Mouse (Mus musculus): ENCODE data around the gene Fank1. TPM values are rescaled to one million over a fixed set of nuclear protein-coding genes. Genes with fewer than 3 reads are reported as not detected.
A peak's percentile ranks its signal among the peaks of the same experiment; 100 is the strongest.
"Not testable (repeated sequence)": the region's sequence is repeated elsewhere in the genome, so short reads cannot be mapped to it uniquely, and the experiment has no call there.

Gene Fank1
- polyA plus RNA-seq, 1 experiment from 2014 or later = 1.1 TPM

GRCm38 (mm10) chr7:133856278-133856677, 79.6 kb downstream of the Fank1 start:
- H3K9me3 ChIP-seq = no peaks in the 10 kb centered on the region
- WGBS = 29% methylated on average over 3 of the region's 3 CpGs
- ATAC-seq (ENCODE audit: low FRiP score, low read depth) = peak; percentile 63
- H3K27ac ChIP-seq = no peak overlapping the region
- no peaks in the 10 kb centered on the region; the same call in 1 of the 2 replicates for H3K27me3 ChIP-seq (replicated peaks)
- no peaks in the 10 kb centered on the region for H3K4me1 ChIP-seq
- no peaks in the 10 kb centered on the region for H3K36me3 ChIP-seq
- no peak overlapping the region for H3K4me3 ChIP-seq
- no peak overlapping the region for H3K9ac ChIP-seq
- H3K4me2 ChIP-seq (replicated peaks) = no peak overlapping the region

DNA sequence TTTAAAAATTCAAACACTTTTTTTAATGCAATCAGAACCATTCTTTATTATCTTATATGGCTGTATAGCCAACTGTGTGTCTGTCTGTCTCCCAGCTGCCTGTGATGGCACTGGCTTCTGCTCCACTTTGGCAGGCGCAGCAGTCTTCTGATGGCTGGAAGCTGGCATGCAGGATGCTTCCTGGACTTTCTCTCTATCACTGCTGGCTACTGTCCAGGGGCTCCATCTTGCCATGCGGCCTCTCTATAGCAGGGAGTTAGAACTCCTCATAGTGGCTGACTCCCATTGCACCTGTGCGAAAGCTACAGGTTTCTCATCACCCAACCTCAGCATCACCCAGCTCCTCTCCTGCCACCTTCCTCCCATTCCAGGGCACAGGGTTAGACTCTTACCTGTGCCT, 81.8 kb downstream of the Fank1 start:
- Histone ChIP-seq H3K9ac (no peak overlapping the region), H3K27ac (no peak overlapping the region), H3K36me3 (no peaks in the 10 kb centered on the region), H3K4me3 (no peak overlapping the region), H3K4me2 (replicated peaks) (no peak overlapping the region), H3K9me3 (no peaks in the 10 kb centered on the region), H3K4me1 (no peaks in the 10 kb centered on the region), H3K27me3 (replicated peaks) (no peaks in the 10 kb centered on the region)
- 95% methylated on average over 3 of the region's 3 CpGs for WGBS
- no peak for ATAC-seq (ENCODE audit: low FRiP score, low read depth)

DNA sequence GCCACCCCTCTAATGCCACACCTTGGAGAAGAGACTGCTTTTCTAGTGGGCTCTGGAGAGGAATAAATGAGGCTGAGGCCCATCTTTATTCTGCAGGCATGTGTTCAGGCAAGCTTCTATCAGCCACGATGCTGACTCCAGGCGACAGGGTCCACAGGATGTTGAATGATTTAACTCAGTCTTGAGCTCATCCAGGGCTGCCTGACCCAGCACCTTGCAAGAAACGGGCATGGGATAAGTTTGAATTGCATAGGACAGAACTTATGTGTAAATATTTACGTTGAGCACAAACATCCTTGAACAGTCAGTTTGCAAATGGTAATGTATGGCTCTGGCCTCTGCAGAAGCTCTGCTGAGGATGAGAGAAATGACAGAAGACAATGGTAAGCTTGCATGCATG, 82.9 kb downstream of the Fank1 start:
- no peaks in the 10 kb centered on the region for H3K36me3 ChIP-seq
- no peaks in the 10 kb centered on the region for H3K27me3 ChIP-seq (replicated peaks)
- no peak overlapping the region for H3K9ac ChIP-seq
- WGBS = 87% methylated on average over 4 of the region's 4 CpGs
- H3K4me3 ChIP-seq = no peak overlapping the region
- no peak overlapping the region for H3K4me2 ChIP-seq (replicated peaks)
- no peak overlapping the region for H3K27ac ChIP-seq
- H3K9me3 ChIP-seq = no peaks in the 10 kb centered on the region
- no peaks in the 10 kb centered on the region for H3K4me1 ChIP-seq
- ATAC-seq (ENCODE audit: low FRiP score, low read depth) = no peak

- ATAC-seq (ENCODE audit: low FRiP score, low read depth) = no peak
- Histone ChIP-seq H3K4me3 (no peak overlapping the region), H3K27ac (no peak overlapping the region), H3K36me3 (no peaks in the 10 kb centered on the region), H3K4me2 (replicated peaks) (no peak overlapping the region), H3K27me3 (replicated peaks) (no peaks in the 10 kb centered on the region), H3K9ac (no peak overlapping the region), H3K9me3 (no peaks in the 10 kb centered on the region), H3K4me1 (no peaks in the 10 kb centered on the region)
- 96% methylated on average over 6 of the region's 6 CpGs for WGBS
Observed at GRCm38 (mm10) chr7:133862233-133862632, 85.6 kb downstream of the Fank1 start.

DNA sequence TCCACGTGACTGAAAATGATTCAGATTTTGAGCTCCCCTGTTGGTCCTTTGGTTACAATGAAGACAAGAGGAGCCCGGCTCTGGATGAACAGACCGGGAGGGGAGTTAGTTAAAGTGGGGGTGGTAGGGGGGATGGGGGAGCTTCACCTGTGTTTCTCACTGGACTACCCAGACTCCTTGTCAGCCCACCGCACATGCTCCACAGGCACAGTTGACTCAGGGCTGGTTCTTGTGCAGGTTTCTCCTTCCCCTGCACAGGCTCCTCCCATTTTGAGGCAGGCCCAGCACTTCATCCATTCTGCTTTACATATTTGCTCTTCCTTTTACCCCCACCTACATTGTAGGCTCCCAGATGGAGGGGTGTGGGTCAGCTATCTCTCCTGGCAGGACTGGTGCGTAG, 86.1 kb downstream of the Fank1 start:
- Histone ChIP-seq H3K9me3 (no peaks in the 10 kb centered on the region), H3K4me1 (no peaks in the 10 kb centered on the region), H3K27me3 (replicated peaks) (no peaks in the 10 kb centered on the region), H3K36me3 (no peaks in the 10 kb centered on the region), H3K27ac (no peak overlapping the region), H3K4me3 (no peak overlapping the region), H3K9ac (no peak overlapping the region), H3K4me2 (replicated peaks) (no peak overlapping the region)
- no peak for ATAC-seq (ENCODE audit: low FRiP score, low read depth)
- 83% methylated on average over 5 of the region's 5 CpGs for WGBS

DNA sequence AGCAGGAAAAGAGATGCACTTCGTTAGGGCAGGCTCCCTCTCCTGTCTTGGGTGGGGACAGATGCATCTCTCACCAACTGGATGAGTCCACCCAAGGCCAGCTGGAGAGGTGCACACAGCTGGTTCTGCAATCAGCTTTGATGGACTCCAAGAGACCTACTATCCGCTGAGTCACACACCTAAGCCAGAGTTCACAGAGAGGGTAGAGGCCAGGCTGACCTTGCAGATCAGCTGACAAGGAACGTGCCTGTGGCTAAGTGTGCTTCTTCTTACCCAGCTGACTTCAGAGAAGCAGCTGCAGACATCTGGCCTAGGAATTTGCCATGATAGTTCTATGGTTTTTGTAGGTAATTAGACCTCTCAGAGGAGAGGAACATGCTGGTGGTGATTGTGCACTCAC, 86.5 kb downstream of the Fank1 start:
- Histone ChIP-seq H3K36me3 (no peaks in the 10 kb centered on the region), H3K9ac (no peak overlapping the region), H3K4me3 (no peak overlapping the region), H3K27me3 (replicated peaks) (no peaks in the 10 kb centered on the region), H3K27ac (no peak overlapping the region), H3K9me3 (no peaks in the 10 kb centered on the region), H3K4me1 (no peaks in the 10 kb centered on the region), H3K4me2 (replicated peaks) (no peak overlapping the region)
- WGBS = 79% methylated on average over 3 of the region's 3 CpGs
- no peak for ATAC-seq (ENCODE audit: low FRiP score, low read depth)

DNA sequence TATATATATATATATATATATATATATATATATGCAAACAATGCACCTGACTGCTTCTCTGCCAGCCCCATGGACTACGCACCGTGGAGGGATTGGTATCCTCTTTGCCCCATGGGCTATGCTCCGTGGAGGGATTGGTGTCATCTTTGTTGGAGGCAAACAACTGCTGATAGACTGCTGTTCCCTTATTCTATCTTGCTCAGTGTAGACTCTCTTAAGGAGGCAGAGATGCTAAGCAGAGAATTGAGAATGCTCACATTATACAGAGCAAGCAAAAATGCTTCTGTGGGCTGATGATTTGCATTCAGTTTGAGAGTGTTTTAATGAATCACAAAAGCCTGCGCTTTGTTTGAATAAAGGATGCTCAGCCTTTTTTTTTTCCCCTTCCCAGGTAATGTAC, 87.0 kb downstream of the Fank1 start:
- Histone ChIP-seq H3K4me3 (no peak overlapping the region), H3K27me3 (replicated peaks) (no peaks in the 10 kb centered on the region), H3K9me3 (no peaks in the 10 kb centered on the region), H3K9ac (no peak overlapping the region), H3K36me3 (no peaks in the 10 kb centered on the region), H3K27ac (no peak overlapping the region), H3K4me1 (no peaks in the 10 kb centered on the region), H3K4me2 (replicated peaks) (no peak overlapping the region)
- no peak for ATAC-seq (ENCODE audit: low FRiP score, low read depth)
- WGBS = 81% methylated on average over 4 of the region's 4 CpGs

DNA sequence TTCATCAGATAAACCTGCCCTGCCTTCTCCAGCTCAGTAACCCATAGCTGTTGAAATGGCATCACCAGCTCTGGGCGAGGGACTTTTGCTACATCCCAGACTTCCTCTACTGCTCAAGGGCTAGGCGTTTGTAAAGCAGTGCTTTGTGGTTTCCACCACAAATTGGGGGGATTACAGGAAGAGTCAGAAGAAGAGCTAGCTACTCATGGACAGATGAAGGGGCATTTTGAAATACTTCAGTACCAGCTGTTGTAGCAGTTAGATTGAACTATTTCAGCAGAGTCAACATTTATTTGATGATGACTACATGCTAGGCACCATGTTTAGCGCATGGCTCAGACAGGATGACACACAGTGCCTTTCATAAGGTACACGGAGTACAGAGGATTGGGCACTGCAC, 93.6 kb downstream of the Fank1 start:
- H3K27me3 ChIP-seq (replicated peaks) = no peaks in the 10 kb centered on the region
- no peaks in the 10 kb centered on the region for H3K9me3 ChIP-seq
- no peaks in the 10 kb centered on the region for H3K4me1 ChIP-seq
- no peak overlapping the region for H3K9ac ChIP-seq
- no peak overlapping the region for H3K27ac ChIP-seq
- ATAC-seq (ENCODE audit: low FRiP score, low read depth) = no peak
- H3K4me2 ChIP-seq (replicated peaks) = no peak overlapping the region
- WGBS = 94% methylated on average over 4 of the region's 4 CpGs
- no peaks in the 10 kb centered on the region for H3K36me3 ChIP-seq
- no peak overlapping the region for H3K4me3 ChIP-seq

- 88% methylated on average over 5 of the region's 5 CpGs for whole genome bisulfite sequencing
- H3K9ac ChIP-seq = no peak overlapping the region
- ATAC-seq (ENCODE audit: low FRiP score, low read depth) = no peak
- no peak overlapping the region for H3K4me3 ChIP-seq
- H3K9me3 ChIP-seq = no peaks in the 10 kb centered on the region
- no peaks in the 10 kb centered on the region for H3K27me3 ChIP-seq (replicated peaks)
- no peaks in the 10 kb centered on the region for H3K36me3 ChIP-seq
- no peak overlapping the region for H3K27ac ChIP-seq
- H3K4me1 ChIP-seq = no peaks in the 10 kb centered on the region
- no peak overlapping the region for H3K4me2 ChIP-seq (replicated peaks)
Observed at GRCm38 (mm10) chr7:133872701-133873100, 96.0 kb downstream of the Fank1 start.

- H3K36me3 ChIP-seq = no peaks in the 10 kb centered on the region
- 64% methylated on average over 3 of the region's 3 CpGs for WGBS
- no peak overlapping the region for H3K4me3 ChIP-seq
- H3K9me3 ChIP-seq = no peaks in the 10 kb centered on the region
- H3K9ac ChIP-seq = no peak overlapping the region
- H3K4me2 ChIP-seq (replicated peaks) = no peak overlapping the region
- ATAC-seq (ENCODE audit: low FRiP score, low read depth) = no peak
- H3K27me3 ChIP-seq (replicated peaks) = no peaks in the 10 kb centered on the region
- no peak overlapping the region for H3K27ac ChIP-seq
- no peaks in the 10 kb centered on the region for H3K4me1 ChIP-seq
Observed at GRCm38 (mm10) chr7:133876139-133876538, 99.5 kb downstream of the Fank1 start.

GRCm38 (mm10) chr7:133876646-133877342, 100.1 kb downstream of the Fank1 start:
- Histone ChIP-seq H3K4me1 (no peaks in the 10 kb centered on the region), H3K4me2 (replicated peaks) (no peak overlapping the region), H3K27me3 (replicated peaks) (no peaks in the 10 kb centered on the region), H3K4me3 (no peak overlapping the region), H3K36me3 (no peaks in the 10 kb centered on the region), H3K9me3 (no peaks in the 10 kb centered on the region), H3K27ac (no peak overlapping the region), H3K9ac (no peak overlapping the region)
- 81% methylated on average over 17 of the region's 17 CpGs for WGBS
- no peak for ATAC-seq (ENCODE audit: low FRiP score, low read depth)

DNA sequence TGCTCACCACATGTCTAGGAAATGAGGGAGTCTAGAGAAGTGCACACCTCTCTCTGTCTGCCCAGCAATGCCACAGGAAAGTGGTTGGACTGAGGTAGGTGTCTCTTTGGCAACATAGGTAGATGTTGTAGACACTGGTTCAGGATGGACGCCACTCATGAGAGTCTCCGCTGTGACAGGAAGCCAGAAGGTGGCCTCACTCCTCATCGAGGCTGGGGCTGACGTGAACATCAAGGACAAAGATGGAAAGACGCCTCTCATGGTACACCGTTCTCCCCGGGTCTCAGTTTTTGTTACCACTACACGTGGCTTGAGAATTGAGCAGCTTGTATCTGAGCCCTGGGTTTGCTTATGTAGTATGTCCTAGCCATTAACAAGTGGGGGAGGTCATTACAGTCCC, 103.1 kb downstream of the Fank1 start:
- no peak overlapping the region for H3K9ac ChIP-seq
- no peak overlapping the region for H3K4me2 ChIP-seq (replicated peaks)
- no peaks in the 10 kb centered on the region for H3K27me3 ChIP-seq (replicated peaks)
- H3K4me3 ChIP-seq = no peak overlapping the region
- 94% methylated on average over 8 of the region's 8 CpGs for WGBS
- H3K4me1 ChIP-seq = no peaks in the 10 kb centered on the region
- H3K27ac ChIP-seq = no peak overlapping the region
- H3K9me3 ChIP-seq = no peaks in the 10 kb centered on the region
- H3K36me3 ChIP-seq = no peaks in the 10 kb centered on the region
- no peak for ATAC-seq (ENCODE audit: low FRiP score, low read depth)

- not testable (repeated sequence) for H3K4me3 ChIP-seq; H3K4me1 ChIP-seq; H3K9ac ChIP-seq; H3K36me3 ChIP-seq; H3K27ac ChIP-seq; H3K9me3 ChIP-seq; H3K27me3 ChIP-seq (replicated peaks); H3K4me2 ChIP-seq (replicated peaks); ATAC-seq (ENCODE audit: low FRiP score, low read depth)
- 80% methylated on average over 5 of the region's 9 CpGs for WGBS
Observed at GRCm38 (mm10) chr7:133884759-133885431, 108.2 kb downstream of the Fank1 start.
